Mouse (Mus musculus) E14TG2a.4 (cell line): Measurements from ENCODE around the gene Lhfpl3.

ENCODE experiments used
- CTCF ChIP-seq: conservative IDR thresholded peaks from 2 replicates; pipeline ENCODE4 v1.5.1; 2014; ENCODE audit warnings: low read length
- NANOG ChIP-seq: IDR thresholded peaks from 2 replicates; pipeline ENCODE4 v1.6.1; 2014; ENCODE audit warnings: borderline replicate concordance, low read length, mixed read lengths
- POU5F1 ChIP-seq: IDR thresholded peaks from 2 replicates; pipeline ENCODE4 v1.6.1; 2014; ENCODE audit warnings: low read length, borderline replicate concordance

DNA sequence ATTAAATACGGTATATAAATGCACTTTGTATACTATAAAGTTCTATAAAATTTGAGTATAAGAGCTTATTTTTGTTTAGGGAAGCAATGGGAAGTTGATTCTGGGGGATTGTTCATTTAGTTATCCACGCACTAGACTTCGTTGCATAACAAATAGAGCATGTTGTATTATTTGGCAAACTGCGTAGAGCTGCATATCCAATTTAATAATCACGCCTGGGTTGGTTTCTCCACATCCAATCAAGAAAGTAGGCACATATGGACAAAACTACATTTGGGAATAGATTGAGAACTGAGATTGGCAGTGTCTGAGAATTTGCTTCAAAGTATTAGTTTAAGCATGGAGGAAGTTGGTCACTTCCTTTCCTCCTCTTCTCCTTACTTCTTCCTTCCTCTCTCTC, 123.2 kb downstream of the Lhfpl3 start:
- TF ChIP-seq CTCF, result no peak
- TF ChIP-seq POU5F1, result no peak
- TF ChIP-seq NANOG, result no peak
